Mouse (Mus musculus) E14TG2a.4 (cell line): ENCODE data around the gene Tns4.

Experiments used
- H3K27me3 ChIP-seq: 2 replicates; pipeline ENCODE4 v1.6.1; 2014; ENCODE audit warnings: low read length, control low read depth; ENCODE audit not compliant: insufficient read depth
- H3K36me3 ChIP-seq: 2 replicates; pipeline ENCODE4 v1.6.1; 2014; ENCODE audit warnings: low read length, control low read depth; ENCODE audit not compliant: insufficient read depth
- H3K4me1 ChIP-seq: replicated peaks from 2 replicates; pipeline ENCODE4 v1.6.1; 2014; ENCODE audit warnings: low read depth, low read length, control low read depth
- H3K4me3 ChIP-seq: replicated peaks from 2 replicates; pipeline ENCODE4 v1.5.1; 2014; ENCODE audit warnings: mild to moderate bottlenecking, low read length
- H3K9me3 ChIP-seq: 2 replicates; pipeline ENCODE4 v1.6.1; 2014; ENCODE audit warnings: low read length, control low read depth
- CTCF ChIP-seq: conservative IDR thresholded peaks from 2 replicates; pipeline ENCODE4 v1.5.1; 2014; ENCODE audit warnings: low read length
- NANOG ChIP-seq: IDR thresholded peaks from 2 replicates; pipeline ENCODE4 v1.6.1; 2014; ENCODE audit warnings: borderline replicate concordance, low read length, mixed read lengths
- POU5F1 ChIP-seq: IDR thresholded peaks from 2 replicates; pipeline ENCODE4 v1.6.1; 2014; ENCODE audit warnings: low read length, borderline replicate concordance

The Tns4 gene

GRCm38 (mm10) chr11:99111155-99111554 is 22.0 kb upstream of the Tns4 start:
- TF ChIP-seq CTCF = no peak
- no peak for TF ChIP-seq POU5F1
- no peak for TF ChIP-seq NANOG
- H3K9me3 ChIP-seq = no peaks in the 10 kb centered on the region
- no peaks in the 10 kb centered on the region for H3K36me3 ChIP-seq
- no peaks in the 10 kb centered on the region for H3K27me3 ChIP-seq
- no peak overlapping the region for H3K4me3 ChIP-seq
- H3K4me1 ChIP-seq = peaks cover 49% of the 10 kb centered on the region

GRCm38 (mm10) chr11:99110370-99111110 is 21.4 kb upstream of the Tns4 start:
- no peaks in the 10 kb centered on the region for H3K9me3 ChIP-seq
- H3K4me1 ChIP-seq = peaks cover 50% of the 10 kb centered on the region
- TF ChIP-seq CTCF = peak; percentile 86
- TF ChIP-seq POU5F1 = no peak
- no peak overlapping the region for H3K4me3 ChIP-seq
- no peaks in the 10 kb centered on the region for H3K36me3 ChIP-seq
- no peaks in the 10 kb centered on the region for H3K27me3 ChIP-seq

- Histone ChIP-seq H3K36me3 (no peaks in the 10 kb centered on the region), H3K4me1 (peaks cover 62% of the 10 kb centered on the region), H3K9me3 (no peaks in the 10 kb centered on the region), H3K4me3 (no peak overlapping the region), H3K27me3 (no peaks in the 10 kb centered on the region)
- TF ChIP-seq NANOG = no peak
- no peak for TF ChIP-seq POU5F1
- TF ChIP-seq CTCF = no peak
These were observed 19.2 kb upstream of the Tns4 start for GRCm38 (mm10) chr11:99108296-99108695.

GRCm38 (mm10) chr11:99105981-99106726 is 17.0 kb upstream of the Tns4 start:
- 0 out of 2 replicates have a peak overlapping the region, but pooled peaks have one; percentile 7 for H3K4me3 ChIP-seq
- no peaks in the 10 kb centered on the region for H3K27me3 ChIP-seq
- no peaks in the 10 kb centered on the region for H3K9me3 ChIP-seq
- peaks cover 75% of the 10 kb centered on the region for H3K4me1 ChIP-seq
- TF ChIP-seq POU5F1 (no peak), NANOG (no peak), CTCF (no peak)
- no peaks in the 10 kb centered on the region for H3K36me3 ChIP-seq

- no peaks in the 10 kb centered on the region for H3K27me3 ChIP-seq
- no peaks in the 10 kb centered on the region for H3K36me3 ChIP-seq
- H3K4me3 ChIP-seq = no peak overlapping the region
- peaks cover 74% of the 10 kb centered on the region for H3K4me1 ChIP-seq
- no peaks in the 10 kb centered on the region for H3K9me3 ChIP-seq
- TF ChIP-seq NANOG (no peak), CTCF (no peak), POU5F1 (no peak)
These were observed 15.7 kb upstream of the Tns4 start for GRCm38 (mm10) chr11:99104609-99105410.

- no peak overlapping the region for H3K4me3 ChIP-seq
- H3K27me3 ChIP-seq = no peaks in the 10 kb centered on the region
- peaks cover 69% of the 10 kb centered on the region for H3K4me1 ChIP-seq
- H3K36me3 ChIP-seq = no peaks in the 10 kb centered on the region
- H3K9me3 ChIP-seq = no peaks in the 10 kb centered on the region
- TF ChIP-seq POU5F1 = no peak
- TF ChIP-seq NANOG = no peak
These were observed 13.6 kb upstream of the Tns4 start for GRCm38 (mm10) chr11:99102575-99103270.

GRCm38 (mm10) chr11:99101693-99102092 is 12.6 kb upstream of the Tns4 start:
- TF ChIP-seq POU5F1 (no peak), NANOG (no peak), CTCF (no peak)
- H3K36me3 ChIP-seq = no peaks in the 10 kb centered on the region
- H3K4me3 ChIP-seq = no peak overlapping the region
- no peaks in the 10 kb centered on the region for H3K27me3 ChIP-seq
- H3K9me3 ChIP-seq = no peaks in the 10 kb centered on the region
- peaks cover 59% of the 10 kb centered on the region for H3K4me1 ChIP-seq

GRCm38 (mm10) chr11:99100215-99100614 is 11.1 kb upstream of the Tns4 start:
- H3K9me3 ChIP-seq = no peaks in the 10 kb centered on the region
- H3K27me3 ChIP-seq = no peaks in the 10 kb centered on the region
- peaks cover 55% of the 10 kb centered on the region for H3K4me1 ChIP-seq
- H3K4me3 ChIP-seq = no peak overlapping the region
- no peaks in the 10 kb centered on the region for H3K36me3 ChIP-seq
- TF ChIP-seq NANOG (no peak), CTCF (no peak), POU5F1 (no peak)
